15 mouse cellular contexts compared by ENCODE assay signal in the genomic region with DNA sequence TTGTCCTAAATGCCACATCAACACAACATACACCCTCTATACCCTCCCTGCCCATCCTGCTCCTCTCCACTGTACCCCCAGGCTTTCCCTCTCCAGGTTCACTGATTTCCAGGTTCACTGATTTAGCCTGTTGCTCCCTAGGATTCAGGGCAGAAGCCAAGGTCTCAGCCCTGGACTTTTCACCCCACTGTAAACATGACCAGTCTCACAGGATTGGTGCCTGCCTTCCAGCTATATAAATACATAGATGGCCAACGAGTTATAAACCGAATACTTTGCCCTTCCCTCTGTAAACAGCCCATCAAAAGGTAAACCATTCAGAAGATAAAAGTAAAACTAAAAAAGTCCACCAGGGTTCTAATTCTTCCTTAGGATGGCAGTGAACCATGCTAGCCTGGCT.
"Had no signal": no experiment of that assay in that cellular context is flagged by ENCODE, and none has a peak within 500 bp of the region (broad histone marks: within the 10 kb centered on the region; RNA-seq: fewer than 3 reads in every experiment).

No protein-coding gene starts in this region.

- H3K9ac ChIP-seq: kidney, embryonic 15.5 days; limb, embryonic 13.5 days; neural tube, embryonic 15.5 days had no signal

- ATAC-seq: hindbrain, embryonic 16.5 days; inflammation-experienced regulatory T-cells, adult 6 months; lung, postnatal 0 days had no signal

- H3K4me1 ChIP-seq: limb, embryonic 13.5 days; neural tube, embryonic 15.5 days had no signal

- H3K9me3 ChIP-seq: kidney, embryonic 15.5 days; limb, embryonic 13.5 days; midbrain, embryonic 10.5 days; neural tube, embryonic 15.5 days had no signal

- H3K36me3 ChIP-seq: kidney, embryonic 15.5 days; limb, embryonic 13.5 days; midbrain, embryonic 10.5 days; neural tube, embryonic 15.5 days had no signal

- H3K4me2 ChIP-seq: kidney, embryonic 15.5 days; limb, embryonic 13.5 days; neural tube, embryonic 15.5 days had no signal

- H3K27ac ChIP-seq: kidney, embryonic 15.5 days; limb, embryonic 13.5 days; midbrain, embryonic 10.5 days; neural tube, embryonic 15.5 days had no signal

- DNase-seq: kidney, adult 2 months; kidney, postnatal 14 days; lung, adult 2 months; lung, postnatal 36 days; midbrain, embryonic 14.5 days; thymus, adult 2 months; thymus, postnatal 36 days had no signal

- H3K27me3 ChIP-seq: neural tube, embryonic 15.5 days had no signal

- H3K4me3 ChIP-seq: kidney, embryonic 15.5 days; limb, embryonic 13.5 days; midbrain, embryonic 10.5 days; myocyte; neural tube, embryonic 15.5 days had no signal
